Mouse (Mus musculus) bone marrow macrophage, adult 2 months (primary cell): ENCODE measurements at regions not wholly inside any gene's neighbourhood (a gene's known extent, or its start where the extent isn't known, plus 50 kb on each side); places are given as distances from the start of the nearest gene placed in this dataset.

ENCODE experiments used
- CTCF ChIP-seq: IDR thresholded peaks from 2 replicates; pipeline ENCODE4 v1.5.1; 2012; ENCODE audit warnings: low read depth, mild to moderate bottlenecking, low read length, moderate library complexity
- POLR2A ChIP-seq: IDR thresholded peaks from 2 replicates; pipeline ENCODE4 v1.6.1; 2012; ENCODE audit warnings: mild to moderate bottlenecking, low read depth, low read length, borderline replicate concordance

- TF ChIP-seq POLR2A (no peak), CTCF (no peak)
These were observed 544.3 kb downstream of the Ccdc171 start for GRCm38 (mm10) chr4:84069681-84070080.
